Mouse (Mus musculus) liver, embryonic 14.5 days (tissue): ENCODE data around the gene Pacrg. TPM values are rescaled to one million over a fixed set of nuclear protein-coding genes. Genes with fewer than 3 reads are reported as not detected.

ENCODE experiments used
- ATAC-seq: fragments of 200-750 bp; cut with Nextera tagmentation; 2 replicates; pipeline ENCODE4 v1.8.0; 2017; ENCODE audit warnings: moderate number of reproducible peaks, mild to moderate bottlenecking, moderate library complexity; ENCODE audit not compliant: insufficient read depth
- DNase-seq, 3 experiments: peaks; one replicate each; pipeline ENCODE4 v3.0.0-alpha.2; 2012 to 2013; ENCODE audit warnings: low read depth in 3 of 3, low spot score in 3 of 3
- H3K27ac ChIP-seq: fragments of 300-500 bp; sonication (generic); 2 replicates; pipeline ENCODE4 v1.5.1; 2014; ENCODE audit warnings: moderate library complexity, mild to moderate bottlenecking, control low read depth, inconsistent platforms
- H3K27me3 ChIP-seq: fragments of 300-500 bp; sonication (generic); 2 replicates; pipeline ENCODE4 v1.6.1; 2014; ENCODE audit warnings: mild to moderate bottlenecking, low read length, moderate library complexity; ENCODE audit not compliant: control insufficient read depth, insufficient read depth
- H3K36me3 ChIP-seq: fragments of 300-500 bp; sonication (generic); replicated peaks from 2 replicates; pipeline ENCODE4 v1.6.1; 2014; ENCODE audit warnings: low read depth; ENCODE audit not compliant: control insufficient read depth, insufficient read depth
- H3K4me1 ChIP-seq, 2 experiments: fragments of 200-500 bp in 1 of 2; fragments of 300-500 bp in 1 of 2; sonication (generic) in 1 of 2; replicated peaks; 2 replicates each; pipeline ENCODE4 v1.6.1; 2012 to 2014; ENCODE audit warnings: antibody characterized with exemption in 1 of 2, inconsistent platforms in 1 of 2, low read length in 1 of 2; ENCODE audit not compliant: control insufficient read depth in 2 of 2, insufficient read depth in 2 of 2
- H3K4me2 ChIP-seq: fragments of 300-500 bp; sonication (generic); 2 replicates; pipeline ENCODE4 v1.6.1; 2014; ENCODE audit warnings: low read depth, mild to moderate bottlenecking, control low read depth, moderate library complexity
- H3K4me3 ChIP-seq, 2 experiments: fragments of 200-500 bp in 1 of 2; fragments of 300-500 bp in 1 of 2; sonication (generic) in 1 of 2; 2 replicates each; pipeline ENCODE4 v1.5.1; 2012 to 2014; ENCODE audit warnings: low read depth in 2 of 2, low read length in 2 of 2, mild to moderate bottlenecking in 2 of 2, control low read depth in 1 of 2, inconsistent platforms in 1 of 2, moderate library complexity in 1 of 2; ENCODE audit not compliant: insufficient read depth in 1 of 2
- H3K9ac ChIP-seq: fragments of 300-500 bp; sonication (generic); replicated peaks from 2 replicates; pipeline ENCODE4 v1.6.1; 2014; ENCODE audit warnings: mild to moderate bottlenecking, control low read depth, moderate library complexity
- H3K9me3 ChIP-seq: fragments of 300-500 bp; sonication (generic); 2 replicates; pipeline ENCODE4 v1.6.1; 2016; ENCODE audit warnings: low read length, mixed read lengths; ENCODE audit not compliant: control insufficient read depth
- CTCF ChIP-seq: IDR thresholded peaks from 2 replicates; pipeline ENCODE4 v1.5.1; 2016; ENCODE audit warnings: antibody characterized with exemption, low read depth, control low read depth
- EP300 ChIP-seq: IDR thresholded peaks from 2 replicates; pipeline ENCODE4 v1.6.1; 2016; ENCODE audit warnings: antibody characterized with exemption, low read depth
- WGBS: fragments of 180-500 bp; shearing (Covaris S2); extraction: QIAGEN DNeasy Blood & Tissue Kit; methylation state at CpG from one replicate; pipeline ENCODE4 v1.1.7; 2014; ENCODE audit not compliant: insufficient replicate concordance; 5-methylcytosine and 5-hydroxymethylcytosine counted together
- polyA plus RNA-seq, 2 experiments: library from polyadenylated mRNA; depleted of rRNA in 1 of 2; stranded (reverse) in 1 of 2; unstranded in 1 of 2; fragments of >200 nt; fragmentation: Nextera tagmentation in 1 of 2; extraction: Ambion mirVana in 1 of 2; gene quantifications; 2 replicates each; pipeline versions ENCODE4 v1.2.1 to v1.2.3; 2012 to 2014

Pacrg gene
- polyA plus RNA-seq, 2 experiments = 0.04 TPM; not detected in 1

DNA sequence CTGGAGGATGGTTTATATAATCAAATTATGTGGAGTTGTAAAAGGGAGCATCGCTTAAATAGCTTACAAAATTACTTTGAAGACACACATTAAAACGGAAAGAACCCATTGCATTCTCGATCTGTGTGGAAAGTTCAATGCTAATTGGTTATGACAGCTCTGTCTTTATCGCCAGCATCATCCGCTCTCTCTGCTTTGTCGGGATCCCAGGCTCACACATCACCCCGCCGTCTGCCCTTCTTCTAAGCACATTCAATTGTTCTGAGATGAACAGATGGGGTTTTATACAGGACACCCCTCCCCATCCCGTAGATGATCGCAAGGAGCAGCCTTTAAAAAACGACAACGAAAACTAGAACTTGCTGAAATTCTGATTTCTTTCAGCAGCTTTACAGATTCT is 482.8 kb downstream of the Pacrg start:
- H3K4me3 ChIP-seq = no peak overlapping the region
- no peaks in the 10 kb centered on the region for H3K9me3 ChIP-seq
- H3K36me3 ChIP-seq = no peaks in the 10 kb centered on the region
- DNase-seq = no peak
- H3K27ac ChIP-seq = no peak overlapping the region
- peaks cover 0 to 6% of the 10 kb centered on the region in 2 experiments; a peak in 2 of 4 replicates for H3K4me1 ChIP-seq
- no peak for ATAC-seq
- TF ChIP-seq CTCF (no peak), EP300 (no peak)
- 69% methylated on average over 12 of the region's 12 CpGs for WGBS
- H3K27me3 ChIP-seq = no peaks in the 10 kb centered on the region
- H3K4me2 ChIP-seq = no peak overlapping the region
- no peak overlapping the region for H3K9ac ChIP-seq

- TF ChIP-seq CTCF = no peak
- no peak for TF ChIP-seq EP300
Measured at GRCm38 (mm10) chr17:10356294-10356693, 483.8 kb downstream of the Pacrg start.

DNA sequence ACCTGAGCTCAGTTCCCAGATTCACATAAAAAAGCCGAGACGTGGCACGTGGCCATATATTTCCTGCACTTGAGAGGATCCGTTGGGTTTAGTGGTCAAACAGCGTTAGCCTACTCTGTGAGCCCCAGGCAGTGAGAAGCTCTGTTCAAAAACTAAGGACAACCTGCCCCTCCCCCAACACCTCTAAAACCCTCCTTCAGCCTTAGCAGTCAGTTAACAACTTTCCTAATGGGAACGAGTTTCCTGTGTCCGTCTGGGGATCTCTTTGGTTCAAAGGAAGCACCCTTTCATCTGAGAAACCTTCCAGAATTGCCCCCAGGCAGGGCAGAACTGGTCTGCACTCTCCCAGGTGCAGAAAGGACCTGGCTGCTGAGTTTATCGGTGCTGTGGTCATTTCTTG is 484.4 kb downstream of the Pacrg start:
- DNase-seq (no peak), ATAC-seq (no peak)
- WGBS = 14% methylated on average over 8 of the region's 8 CpGs
- H3K36me3 ChIP-seq = no peaks in the 10 kb centered on the region
- no peak overlapping the region for H3K27ac ChIP-seq
- H3K4me2 ChIP-seq = no peak overlapping the region
- H3K4me3 ChIP-seq = no peak overlapping the region
- no peak overlapping the region for H3K9ac ChIP-seq
- H3K27me3 ChIP-seq = no peaks in the 10 kb centered on the region
- no peaks in the 10 kb centered on the region for H3K9me3 ChIP-seq
- peaks cover 0 to 6% of the 10 kb centered on the region in 2 experiments; a peak in 2 of 4 replicates for H3K4me1 ChIP-seq
- TF ChIP-seq CTCF = no peak

More at GRCm38 (mm10) chr17:10356294-10356693, 483.8 kb downstream of the Pacrg start:
- H3K9me3 ChIP-seq = no peaks in the 10 kb centered on the region
- peaks cover 0 to 6% of the 10 kb centered on the region in 2 experiments; a peak in 2 of 4 replicates for H3K4me1 ChIP-seq
- no peaks in the 10 kb centered on the region for H3K36me3 ChIP-seq
- DNase-seq (no peak), ATAC-seq (no peak)
- no peak overlapping the region for H3K27ac ChIP-seq
- H3K4me2 ChIP-seq = no peak overlapping the region
- H3K27me3 ChIP-seq = no peaks in the 10 kb centered on the region
- no peak overlapping the region for H3K4me3 ChIP-seq
- 41% methylated on average over 6 of the region's 6 CpGs for WGBS
- no peak overlapping the region for H3K9ac ChIP-seq

Other genes starting within 250 kb of the Pacrg start
- gene Prkn, start 73 bp upstream of the Pacrg start, polyA plus RNA-seq (2012; rRNA removed) = 0.17 and 0.19 TPM in 2 replicates
- 0.30 and 0.61 TPM in 2 replicates for gene Prkn, start 73 bp upstream of the Pacrg start, polyA plus RNA-seq (2014; fragmentation: Nextera tagmentation; extraction: Ambion mirVana)